Mouse (Mus musculus): ENCODE measurements around the gene Synpo2. TPM values are rescaled to one million over a fixed set of nuclear protein-coding genes. Genes with fewer than 3 reads are reported as not detected.

Synpo2 gene
- polyA plus RNA-seq, 1 experiment, result 0.29 TPM

GRCm38 (mm10) chr3:123185238-123185925 lies 50.6 kb downstream of the Synpo2 start:
- Histone ChIP-seq H3K4me3 (ENCODE audit: insufficient read depth, low read length) (no peak overlapping the region), H3K27ac (ENCODE audit: insufficient read depth, low read depth, low read length) (no peak overlapping the region), H3K4me1 (ENCODE audit: control insufficient read depth, insufficient read depth, low read length) (no peaks in the 10 kb centered on the region)
- TF ChIP-seq POLR2A (IDR thresholded peaks at IDR 0.05; ENCODE audit: borderline replicate concordance, low read depth, low read length), result no peak
- no peak for TF ChIP-seq CTCF (IDR thresholded peaks at IDR 0.05; ENCODE audit: low read depth, low read length)

GRCm38 (mm10) chr3:123184281-123184680 lies 51.7 kb downstream of the Synpo2 start:
- no peaks in the 10 kb centered on the region for H3K4me1 ChIP-seq (ENCODE audit: control insufficient read depth, insufficient read depth, low read length)
- no peak overlapping the region for H3K4me3 ChIP-seq (ENCODE audit: insufficient read depth, low read length)
- H3K27ac ChIP-seq (ENCODE audit: insufficient read depth, low read depth, low read length), result no peak overlapping the region
- TF ChIP-seq CTCF (IDR thresholded peaks at IDR 0.05; ENCODE audit: low read depth, low read length), result no peak
- no peak for TF ChIP-seq POLR2A (IDR thresholded peaks at IDR 0.05; ENCODE audit: borderline replicate concordance, low read depth, low read length)

GRCm38 (mm10) chr3:123179508-123179907 lies 56.4 kb downstream of the Synpo2 start:
- Histone ChIP-seq H3K4me3 (ENCODE audit: insufficient read depth, low read length) (no peak overlapping the region), H3K27ac (ENCODE audit: insufficient read depth, low read depth, low read length) (no peak overlapping the region), H3K4me1 (ENCODE audit: control insufficient read depth, insufficient read depth, low read length) (no peaks in the 10 kb centered on the region)
- TF ChIP-seq POLR2A (IDR thresholded peaks at IDR 0.05; ENCODE audit: borderline replicate concordance, low read depth, low read length) (no peak), CTCF (IDR thresholded peaks at IDR 0.05; ENCODE audit: low read depth, low read length) (no peak)

GRCm38 (mm10) chr3:123179041-123179440 lies 56.9 kb downstream of the Synpo2 start:
- Histone ChIP-seq H3K4me3 (ENCODE audit: insufficient read depth, low read length) (no peak overlapping the region), H3K4me1 (ENCODE audit: control insufficient read depth, insufficient read depth, low read length) (no peaks in the 10 kb centered on the region)
- TF ChIP-seq POLR2A (IDR thresholded peaks at IDR 0.05; ENCODE audit: borderline replicate concordance, low read depth, low read length), result no peak
- no peak for TF ChIP-seq CTCF (IDR thresholded peaks at IDR 0.05; ENCODE audit: low read depth, low read length)

GRCm38 (mm10) chr3:123178420-123178819 lies 57.5 kb downstream of the Synpo2 start:
- Histone ChIP-seq H3K4me3 (ENCODE audit: insufficient read depth, low read length) (no peak overlapping the region), H3K4me1 (ENCODE audit: control insufficient read depth, insufficient read depth, low read length) (no peaks in the 10 kb centered on the region), H3K27ac (ENCODE audit: insufficient read depth, low read depth, low read length) (no peak overlapping the region)
- no peak for TF ChIP-seq CTCF (IDR thresholded peaks at IDR 0.05; ENCODE audit: low read depth, low read length)
- TF ChIP-seq POLR2A (IDR thresholded peaks at IDR 0.05; ENCODE audit: borderline replicate concordance, low read depth, low read length), result no peak

More at GRCm38 (mm10) chr3:123179041-123179440, 56.9 kb downstream of the Synpo2 start:
- no peak overlapping the region for H3K27ac ChIP-seq (ENCODE audit: insufficient read depth, low read depth, low read length)

GRCm38 (mm10) chr3:123176366-123177334 lies 59.3 kb downstream of the Synpo2 start:
- TF ChIP-seq CTCF (IDR thresholded peaks at IDR 0.05; ENCODE audit: low read depth, low read length) (no peak), POLR2A (IDR thresholded peaks at IDR 0.05; ENCODE audit: borderline replicate concordance, low read depth, low read length) (no peak)
- H3K27ac ChIP-seq (ENCODE audit: insufficient read depth, low read depth, low read length), result no peak overlapping the region
- no peaks in the 10 kb centered on the region for H3K4me1 ChIP-seq (ENCODE audit: control insufficient read depth, insufficient read depth, low read length)
- H3K4me3 ChIP-seq (ENCODE audit: insufficient read depth, low read length), result no peak overlapping the region

- Histone ChIP-seq H3K4me1 (ENCODE audit: control insufficient read depth, insufficient read depth, low read length) (no peaks in the 10 kb centered on the region), H3K27ac (ENCODE audit: insufficient read depth, low read depth, low read length) (no peak overlapping the region)
- no peak for TF ChIP-seq CTCF (IDR thresholded peaks at IDR 0.05; ENCODE audit: low read depth, low read length)
- no peak for TF ChIP-seq POLR2A (IDR thresholded peaks at IDR 0.05; ENCODE audit: borderline replicate concordance, low read depth, low read length)
Observed at GRCm38 (mm10) chr3:123175142-123175541, 60.8 kb downstream of the Synpo2 start.

GRCm38 (mm10) chr3:123174379-123174697 lies 61.6 kb downstream of the Synpo2 start:
- Histone ChIP-seq H3K4me1 (ENCODE audit: control insufficient read depth, insufficient read depth, low read length) (no peaks in the 10 kb centered on the region), H3K4me3 (ENCODE audit: insufficient read depth, low read length) (no peak overlapping the region), H3K27ac (ENCODE audit: insufficient read depth, low read depth, low read length) (no peak overlapping the region)
- TF ChIP-seq CTCF (IDR thresholded peaks at IDR 0.05; ENCODE audit: low read depth, low read length) (no peak), POLR2A (IDR thresholded peaks at IDR 0.05; ENCODE audit: borderline replicate concordance, low read depth, low read length) (no peak)

More at GRCm38 (mm10) chr3:123175142-123175541, 60.8 kb downstream of the Synpo2 start:
- no peak overlapping the region for H3K4me3 ChIP-seq (ENCODE audit: insufficient read depth, low read length)

GRCm38 (mm10) chr3:123173553-123174378 lies 62.2 kb downstream of the Synpo2 start:
- Histone ChIP-seq H3K4me1 (ENCODE audit: control insufficient read depth, insufficient read depth, low read length) (no peaks in the 10 kb centered on the region), H3K4me3 (ENCODE audit: insufficient read depth, low read length) (no peak overlapping the region), H3K27ac (ENCODE audit: insufficient read depth, low read depth, low read length) (no peak overlapping the region)
- no peak for TF ChIP-seq POLR2A (IDR thresholded peaks at IDR 0.05; ENCODE audit: borderline replicate concordance, low read depth, low read length)
- TF ChIP-seq CTCF (IDR thresholded peaks at IDR 0.05; ENCODE audit: low read depth, low read length), result no peak

All from bone marrow macrophage, adult 2 months (primary cell).